Mouse (Mus musculus) hindbrain, embryonic 14.5 days (tissue): ENCODE measurements at regions not wholly inside any gene's neighbourhood (a gene's known extent, or its start where the extent isn't known, plus 50 kb on each side); places are given as distances from the start of the nearest gene placed in this dataset.

ENCODE experiments used
- ATAC-seq: fragments of 200-750 bp; cut with Nextera tagmentation; 2 replicates; pipeline ENCODE4 v1.8.0; 2017; ENCODE audit warnings: moderate number of reproducible peaks, mild to moderate bottlenecking, moderate TSS enrichment, moderate library complexity; ENCODE audit not compliant: low FRiP score
- DNase-seq: peaks from one replicate; pipeline ENCODE4 v3.0.0-alpha.2; 2015; ENCODE audit warnings: low spot score
- H3K27ac ChIP-seq: fragments of 300-500 bp; sonication (generic); 2 replicates; pipeline ENCODE4 v1.5.1; 2014; ENCODE audit warnings: mild to moderate bottlenecking, moderate library complexity
- H3K27me3 ChIP-seq: fragments of 300-500 bp; sonication (generic); 2 replicates; pipeline ENCODE4 v1.6.1; 2014; ENCODE audit warnings: mild to moderate bottlenecking, low read length, mixed read lengths; ENCODE audit not compliant: control insufficient read depth, insufficient read depth
- H3K36me3 ChIP-seq: fragments of 300-500 bp; sonication (generic); replicated peaks from 2 replicates; pipeline ENCODE4 v1.6.1; 2014; ENCODE audit not compliant: control insufficient read depth, insufficient read depth
- H3K4me1 ChIP-seq: fragments of 300-500 bp; sonication (generic); replicated peaks from 2 replicates; pipeline ENCODE4 v1.6.1; 2014; ENCODE audit warnings: antibody characterized with exemption, low read length, mixed read lengths; ENCODE audit not compliant: control insufficient read depth, insufficient read depth
- H3K4me2 ChIP-seq: fragments of 300-500 bp; sonication (generic); replicated peaks from 2 replicates; pipeline ENCODE4 v1.6.1; 2014; ENCODE audit warnings: mild to moderate bottlenecking, moderate library complexity
- H3K4me3 ChIP-seq: fragments of 300-500 bp; sonication (generic); replicated peaks from 2 replicates; pipeline ENCODE4 v1.5.1; 2014; ENCODE audit warnings: mild to moderate bottlenecking, low read length
- H3K9ac ChIP-seq: fragments of 300-500 bp; sonication (generic); 2 replicates; pipeline ENCODE4 v1.6.1; 2014
- H3K9me3 ChIP-seq: fragments of 300-500 bp; sonication (generic); 2 replicates; pipeline ENCODE4 v1.6.1; 2016; ENCODE audit warnings: low read length; ENCODE audit not compliant: control insufficient read depth
- WGBS: fragments of 180-500 bp; shearing (Covaris S2); extraction: QIAGEN DNeasy Blood & Tissue Kit; methylation state at CpG from one replicate; pipeline ENCODE4 v1.1.7; 2014; 5-methylcytosine and 5-hydroxymethylcytosine counted together

GRCm38 (mm10) chr3:149547045-149547444 is 556.7 kb upstream of the Adgrl2 start:
- 73% methylated on average over 6 of the region's 6 CpGs for WGBS
- H3K4me1 ChIP-seq, result 0 out of 2 replicates have a peak, but pooled peaks cover 3% of the 10 kb centered on the region
- no peak overlapping the region for H3K4me3 ChIP-seq
- H3K27ac ChIP-seq, result no peak overlapping the region
- no peaks in the 10 kb centered on the region for H3K36me3 ChIP-seq
- no peaks in the 10 kb centered on the region for H3K27me3 ChIP-seq
- DNase-seq (no peak), ATAC-seq (no peak)
- H3K9ac ChIP-seq, result no peak overlapping the region
- H3K9me3 ChIP-seq, result no peaks in the 10 kb centered on the region
- no peak overlapping the region for H3K4me2 ChIP-seq

GRCm38 (mm10) chr3:149546256-149546655 is 555.9 kb upstream of the Adgrl2 start:
- H3K4me2 ChIP-seq, result 0 out of 2 replicates have a peak overlapping the region, but pooled peaks have one; percentile 6
- peak; percentile 30 for DNase-seq
- no peaks in the 10 kb centered on the region for H3K9me3 ChIP-seq
- WGBS, result 72% methylated on average over 10 of the region's 10 CpGs
- H3K4me3 ChIP-seq, result no peak overlapping the region
- no peak overlapping the region for H3K27ac ChIP-seq
- no peaks in the 10 kb centered on the region for H3K27me3 ChIP-seq
- H3K4me1 ChIP-seq, result 0 out of 2 replicates have a peak, but pooled peaks cover 3% of the 10 kb centered on the region
- ATAC-seq, result no peak
- H3K9ac ChIP-seq, result no peak overlapping the region
- H3K36me3 ChIP-seq, result no peaks in the 10 kb centered on the region

- ATAC-seq (no peak), DNase-seq (no peak)
- H3K9ac ChIP-seq, result no peak overlapping the region
- H3K27ac ChIP-seq, result no peak overlapping the region
- 42% methylated on average over 4 of the region's 4 CpGs for WGBS
- H3K4me3 ChIP-seq, result no peak overlapping the region
- no peaks in the 10 kb centered on the region for H3K4me1 ChIP-seq
- no peaks in the 10 kb centered on the region for H3K9me3 ChIP-seq
- no peaks in the 10 kb centered on the region for H3K27me3 ChIP-seq
- no peaks in the 10 kb centered on the region for H3K36me3 ChIP-seq
- no peak overlapping the region for H3K4me2 ChIP-seq
These were observed 543.8 kb upstream of the Adgrl2 start for GRCm38 (mm10) chr3:149534183-149534582.

- Histone ChIP-seq H3K27me3 (no peaks in the 10 kb centered on the region), H3K4me2 (no peak overlapping the region), H3K9me3 (no peaks in the 10 kb centered on the region), H3K27ac (no peak overlapping the region), H3K36me3 (no peaks in the 10 kb centered on the region), H3K4me3 (no peak overlapping the region), H3K4me1 (no peaks in the 10 kb centered on the region), H3K9ac (no peak overlapping the region)
- no peak for DNase-seq
- 69% methylated on average over 13 of the region's 13 CpGs for whole genome bisulfite sequencing
- no peak for ATAC-seq
These were observed 539.8 kb upstream of the Adgrl2 start for GRCm38 (mm10) chr3:149530026-149530607.

GRCm38 (mm10) chr3:149526509-149526908 is 536.2 kb upstream of the Adgrl2 start:
- ATAC-seq, result no peak
- Histone ChIP-seq H3K9ac (no peak overlapping the region), H3K4me3 (no peak overlapping the region), H3K4me2 (no peak overlapping the region), H3K27ac (no peak overlapping the region), H3K4me1 (no peaks in the 10 kb centered on the region), H3K9me3 (no peaks in the 10 kb centered on the region), H3K36me3 (no peaks in the 10 kb centered on the region), H3K27me3 (peaks cover 2% of the 10 kb centered on the region; the same call in 1 of the 2 replicates)
- no peak for DNase-seq
- WGBS, result 100% methylated on average over 3 of the region's 3 CpGs

GRCm38 (mm10) chr3:149519575-149519929 is 529.2 kb upstream of the Adgrl2 start:
- H3K36me3 ChIP-seq, result no peaks in the 10 kb centered on the region
- no peak for ATAC-seq
- H3K9me3 ChIP-seq, result no peaks in the 10 kb centered on the region
- peak overlapping the region; percentile 93 for H3K4me2 ChIP-seq
- H3K27ac ChIP-seq, result no peak overlapping the region
- peak overlapping the region; percentile 61 for H3K9ac ChIP-seq
- 16% methylated on average over 15 of the region's 15 CpGs for WGBS
- no peak for DNase-seq
- peaks cover 7% of the 10 kb centered on the region for H3K4me1 ChIP-seq
- peaks cover 27% of the 10 kb centered on the region for H3K27me3 ChIP-seq
- peak overlapping the region; percentile 42 for H3K4me3 ChIP-seq

- Histone ChIP-seq H3K27me3 (peaks cover 27% of the 10 kb centered on the region), H3K9ac (peak overlapping the region; percentile 61), H3K36me3 (no peaks in the 10 kb centered on the region), H3K4me2 (peak overlapping the region; percentile 93), H3K4me1 (peaks cover 7% of the 10 kb centered on the region), H3K9me3 (no peaks in the 10 kb centered on the region), H3K4me3 (peak overlapping the region; percentile 42), H3K27ac (no peak overlapping the region)
- ATAC-seq, result 0 out of 2 replicates have a peak, but pooled peaks have one; percentile 64
- peak; percentile 41 for DNase-seq
- 3% methylated on average over 27 of the region's 27 CpGs for WGBS
These were observed 528.7 kb upstream of the Adgrl2 start for GRCm38 (mm10) chr3:149518928-149519574.

GRCm38 (mm10) chr3:149517537-149517936 is 527.2 kb upstream of the Adgrl2 start:
- Histone ChIP-seq H3K4me2 (no peak overlapping the region), H3K27me3 (peaks cover 27% of the 10 kb centered on the region), H3K9me3 (no peaks in the 10 kb centered on the region), H3K4me1 (peaks cover 7% of the 10 kb centered on the region), H3K4me3 (no peak overlapping the region), H3K36me3 (no peaks in the 10 kb centered on the region), H3K27ac (no peak overlapping the region), H3K9ac (no peak overlapping the region)
- DNase-seq (no peak), ATAC-seq (no peak)
- 50% methylated on average over 11 of the region's 11 CpGs for WGBS

GRCm38 (mm10) chr3:149509178-149509577 is 518.8 kb upstream of the Adgrl2 start:
- Histone ChIP-seq H3K4me2 (no peak overlapping the region), H3K36me3 (no peaks in the 10 kb centered on the region), H3K4me3 (no peak overlapping the region), H3K4me1 (no peaks in the 10 kb centered on the region), H3K9me3 (no peaks in the 10 kb centered on the region), H3K27me3 (no peaks in the 10 kb centered on the region), H3K9ac (no peak overlapping the region), H3K27ac (no peak overlapping the region)
- no peak for DNase-seq
- 90% methylated on average over 6 of the region's 6 CpGs for WGBS
- no peak for ATAC-seq
